Mouse (Mus musculus): Measurements from ENCODE around the gene Pnpla3.

Pnpla3 gene

DNA sequence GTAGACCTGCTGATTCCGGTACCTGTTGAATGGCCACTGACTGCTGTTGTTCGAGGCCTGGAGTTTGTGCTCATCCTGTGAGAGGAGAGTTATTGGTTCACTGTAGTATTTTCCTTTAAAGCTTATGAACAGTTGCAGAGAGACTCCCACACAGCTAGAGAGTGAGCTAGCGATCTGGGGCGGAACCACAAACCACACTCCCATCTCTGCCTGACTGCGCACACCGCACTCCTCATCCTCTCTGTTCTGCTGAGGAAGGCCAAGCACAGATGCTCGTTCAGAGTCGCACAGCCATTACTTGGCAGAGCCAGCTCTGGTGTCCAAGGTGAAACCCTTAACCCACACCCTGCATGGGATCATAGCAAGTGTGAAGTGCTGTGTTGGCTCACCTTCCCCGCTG lies 11.1 kb downstream of the Pnpla3 start:
- DNase-seq (ENCODE audit: low spot score in 2 of 2): no peak

DNA sequence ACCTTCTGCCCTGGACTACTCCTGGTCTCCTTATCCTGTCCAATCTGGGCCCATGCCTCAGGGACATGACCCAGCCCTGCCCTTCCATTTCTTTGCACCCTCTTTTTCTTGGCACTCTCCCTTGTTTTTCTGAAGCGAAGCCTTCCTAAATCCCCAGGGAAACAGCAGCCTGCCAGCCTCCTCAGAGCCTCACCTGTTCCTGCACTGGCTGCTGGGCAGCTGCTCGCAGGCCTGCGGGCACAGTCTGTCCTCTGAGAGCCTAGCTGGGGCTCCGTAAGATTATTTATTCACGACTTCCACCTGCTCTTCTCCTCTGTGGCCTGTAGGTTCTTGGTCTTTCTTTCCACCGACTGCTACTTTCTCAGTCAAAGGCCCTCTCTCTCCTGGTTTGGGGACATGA lies 14.4 kb downstream of the Pnpla3 start:
- DNase-seq (ENCODE audit: low spot score in 2 of 2): no peak

DNA sequence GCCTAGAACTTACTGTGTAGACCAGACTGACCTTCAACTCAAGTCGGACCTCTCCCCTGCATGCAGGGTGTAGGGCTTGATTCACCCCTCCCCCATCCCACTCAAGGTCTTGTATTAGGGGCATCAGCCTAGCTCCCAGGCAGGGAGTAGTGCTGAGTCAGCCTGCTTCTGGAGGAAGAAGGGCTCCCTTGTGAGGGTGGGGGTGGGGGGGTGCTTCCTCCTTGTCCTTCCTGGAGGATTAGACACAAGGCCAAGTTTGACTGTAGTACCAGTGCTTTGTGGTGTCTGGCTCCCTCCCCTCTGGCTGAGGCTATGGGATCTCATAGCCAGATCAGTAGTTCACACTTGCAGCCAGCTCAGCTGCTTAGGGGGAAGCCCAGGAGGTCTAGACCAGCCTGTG lies 16.3 kb downstream of the Pnpla3 start:
- DNase-seq (ENCODE audit: low spot score in 2 of 2): no peak

DNA sequence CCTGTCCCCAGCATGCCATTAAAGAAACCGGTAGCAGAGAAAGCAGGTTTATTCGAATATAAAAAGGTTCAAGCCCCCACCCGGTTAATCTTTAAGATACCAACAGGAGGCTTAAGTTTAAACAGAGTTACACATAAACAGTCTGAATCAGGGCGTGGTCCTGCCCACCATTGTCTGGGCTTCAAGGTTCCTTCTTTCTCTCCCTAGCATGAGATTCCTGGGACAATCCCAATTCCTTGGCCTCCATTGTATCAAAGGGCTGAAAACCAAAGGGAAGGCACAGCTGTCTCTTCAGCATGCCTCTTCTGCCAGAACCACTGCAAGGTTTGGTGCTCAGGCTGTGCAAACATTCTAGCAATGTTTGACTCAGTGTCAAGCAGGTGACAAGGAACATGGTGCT lies 18.6 kb downstream of the Pnpla3 start:
- no peak for DNase-seq (ENCODE audit: low spot score in 2 of 2)

DNA sequence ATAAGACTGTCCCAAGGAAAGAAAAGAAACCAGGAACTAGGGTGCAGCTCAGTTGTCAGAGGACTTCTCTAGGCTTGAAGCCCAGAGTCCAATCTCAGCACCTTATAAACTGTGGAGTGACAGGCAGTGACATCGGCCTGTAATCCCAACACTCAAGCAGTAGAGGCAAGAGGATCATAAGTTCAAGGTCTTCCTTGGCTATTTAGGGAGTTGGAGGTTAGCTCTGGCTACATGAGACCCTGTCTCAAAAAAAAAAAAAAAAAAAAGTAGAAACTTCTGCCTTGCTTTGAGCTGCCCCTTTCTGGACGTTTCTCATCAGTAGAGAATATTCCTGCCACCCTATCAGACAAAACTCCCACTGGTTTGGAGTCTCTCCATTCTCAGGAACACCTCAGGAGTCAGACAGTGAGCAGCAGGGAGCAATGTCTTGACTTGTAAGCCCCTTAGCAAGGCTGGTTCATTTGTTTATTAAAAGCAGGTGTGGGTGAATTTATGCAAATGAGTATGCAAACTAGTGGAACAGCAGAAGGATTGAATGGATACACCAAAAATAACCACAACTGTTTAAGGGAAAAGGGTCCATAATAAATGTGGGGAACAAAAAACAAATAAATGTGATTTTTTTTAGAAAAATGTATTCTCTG lies 21.4 kb downstream of the Pnpla3 start:
- no peak for DNase-seq (ENCODE audit: low spot score in 2 of 2)

DNA sequence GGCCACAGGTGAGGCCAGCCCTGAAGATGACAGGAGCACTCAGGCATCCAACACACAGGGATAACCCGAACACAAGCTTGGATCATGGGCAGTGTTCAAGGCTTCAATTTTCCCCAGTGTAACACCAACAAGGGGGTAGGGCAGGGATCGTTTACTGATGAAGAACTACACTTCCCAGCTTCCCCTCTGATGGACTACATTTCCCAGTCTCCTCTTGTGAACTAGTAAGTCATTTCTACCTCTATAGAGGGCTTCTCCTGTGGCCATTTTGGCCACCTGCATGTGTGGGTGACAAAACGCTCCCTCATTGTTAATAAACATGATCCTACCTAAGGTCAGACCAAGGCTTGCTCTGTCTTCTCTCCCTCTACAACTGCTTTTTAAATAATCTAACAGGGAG lies 22.2 kb downstream of the Pnpla3 start:
- no peak for DNase-seq (ENCODE audit: low spot score in 2 of 2)

DNA sequence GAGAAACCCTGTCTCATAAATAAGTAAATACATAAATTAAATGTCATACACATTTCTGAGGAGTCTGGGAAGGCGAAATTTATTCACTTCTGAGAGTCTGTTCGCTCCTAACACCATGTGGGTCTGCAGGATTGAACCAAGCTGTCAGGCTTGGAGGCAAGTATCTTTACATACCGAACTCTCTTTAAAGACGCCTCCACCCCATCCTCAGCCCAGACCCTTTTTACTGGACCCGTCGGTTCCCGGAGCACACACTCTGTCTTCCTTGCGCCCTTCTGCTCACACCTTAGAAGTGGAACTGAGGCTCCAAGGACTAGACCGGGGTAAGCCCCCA lies 24.1 kb downstream of the Pnpla3 start:
- no peak for DNase-seq (ENCODE audit: low spot score in 2 of 2)

DNA sequence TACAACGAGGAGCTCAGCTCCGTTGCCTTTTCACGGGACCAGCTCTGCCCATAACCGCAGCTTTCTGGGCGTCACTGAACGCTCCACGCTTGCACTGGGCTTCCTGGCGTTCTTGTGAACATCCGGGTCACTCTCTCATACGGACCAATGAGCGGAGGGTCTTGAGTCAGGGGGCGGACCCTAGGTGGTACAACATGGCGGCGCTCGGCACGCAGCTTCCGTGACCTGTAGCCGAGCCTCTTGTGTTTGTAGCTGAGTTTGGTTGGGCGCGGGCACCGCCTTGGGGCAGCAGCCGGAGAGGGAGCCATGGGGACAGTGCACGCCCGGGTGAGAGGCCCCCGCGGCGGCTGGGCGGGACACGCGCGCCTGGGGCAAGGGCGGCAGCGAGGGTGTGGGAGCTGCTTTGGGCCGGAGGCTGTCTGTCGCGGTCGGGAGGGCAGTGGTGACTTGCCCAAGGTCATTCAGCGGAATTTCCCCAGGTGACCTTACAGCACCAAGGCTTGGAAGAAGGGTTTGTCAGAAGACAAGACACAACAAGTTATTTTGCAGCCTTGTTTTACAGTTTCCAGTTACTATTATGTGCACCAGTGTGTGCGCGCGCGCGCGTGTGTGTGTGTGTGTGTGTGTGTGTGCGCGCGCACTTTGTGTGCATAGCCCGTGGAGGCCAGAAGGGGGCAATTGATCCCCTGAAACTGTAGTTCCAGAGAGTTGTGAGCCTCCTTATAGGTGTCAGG lies 24.6 kb downstream of the Pnpla3 start, which contains the start of gene Samm50:
Samm50 (plus strand) TSS at position 184 of the 734 bp plus-strand sequence.
- DNase-seq (ENCODE audit: low spot score in 2 of 2): peak; percentile 90

DNA sequence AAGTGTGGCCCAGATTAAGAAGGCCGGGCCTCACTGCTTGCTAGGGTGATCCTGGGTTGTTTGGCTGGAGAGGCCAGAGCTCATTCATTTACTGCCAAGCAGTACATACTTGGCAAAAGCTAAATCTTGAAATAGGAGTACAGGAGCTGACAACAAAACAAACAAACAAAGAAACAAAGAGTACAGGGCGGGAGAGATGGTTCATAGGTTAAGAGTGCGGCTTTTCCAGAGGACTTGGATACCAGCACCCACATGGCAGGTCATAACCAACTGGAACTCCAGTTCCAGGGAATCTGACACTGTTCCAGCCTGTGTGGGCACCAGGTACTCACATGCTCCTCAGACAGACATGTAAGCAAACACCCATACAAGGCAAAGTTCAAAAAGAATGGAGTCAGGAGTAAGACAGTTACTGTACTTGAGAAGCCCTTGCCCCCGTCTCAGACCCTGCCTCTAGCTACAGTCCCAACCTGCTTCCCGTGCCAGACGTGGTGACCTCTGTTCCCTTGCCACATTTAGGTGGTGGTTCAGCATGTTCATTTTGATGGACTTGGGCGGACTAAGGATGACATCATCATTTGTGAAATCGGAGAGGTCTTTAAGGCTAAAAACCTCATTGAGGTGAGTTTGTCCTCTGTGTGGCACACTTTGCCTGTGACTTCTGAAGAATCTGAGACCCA lies 29.0 kb downstream of the Pnpla3 start:
- DNase-seq (ENCODE audit: low spot score in 2 of 2): no peak

DNA sequence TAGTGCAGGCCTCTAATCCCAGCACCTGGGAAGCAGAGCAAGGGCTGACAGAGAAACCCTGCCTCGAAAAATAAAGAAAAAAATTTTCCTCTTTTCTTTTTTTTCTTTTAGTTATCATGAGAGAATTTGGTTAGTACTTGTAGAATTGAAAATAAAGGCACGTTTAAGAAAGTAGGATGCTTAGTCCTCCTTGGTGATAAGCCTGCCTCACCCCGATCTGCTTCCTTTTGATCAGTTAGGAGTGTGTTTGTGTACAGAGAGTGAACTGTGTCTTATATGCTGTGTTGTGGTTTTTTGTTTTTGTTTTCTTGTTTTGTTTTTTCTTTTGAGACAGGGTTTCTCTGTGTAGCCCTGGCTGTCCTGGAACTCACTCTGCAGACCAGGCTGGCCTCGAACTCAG lies 39.7 kb downstream of the Pnpla3 start:
- no peak for DNase-seq (ENCODE audit: low spot score in 2 of 2)

DNA sequence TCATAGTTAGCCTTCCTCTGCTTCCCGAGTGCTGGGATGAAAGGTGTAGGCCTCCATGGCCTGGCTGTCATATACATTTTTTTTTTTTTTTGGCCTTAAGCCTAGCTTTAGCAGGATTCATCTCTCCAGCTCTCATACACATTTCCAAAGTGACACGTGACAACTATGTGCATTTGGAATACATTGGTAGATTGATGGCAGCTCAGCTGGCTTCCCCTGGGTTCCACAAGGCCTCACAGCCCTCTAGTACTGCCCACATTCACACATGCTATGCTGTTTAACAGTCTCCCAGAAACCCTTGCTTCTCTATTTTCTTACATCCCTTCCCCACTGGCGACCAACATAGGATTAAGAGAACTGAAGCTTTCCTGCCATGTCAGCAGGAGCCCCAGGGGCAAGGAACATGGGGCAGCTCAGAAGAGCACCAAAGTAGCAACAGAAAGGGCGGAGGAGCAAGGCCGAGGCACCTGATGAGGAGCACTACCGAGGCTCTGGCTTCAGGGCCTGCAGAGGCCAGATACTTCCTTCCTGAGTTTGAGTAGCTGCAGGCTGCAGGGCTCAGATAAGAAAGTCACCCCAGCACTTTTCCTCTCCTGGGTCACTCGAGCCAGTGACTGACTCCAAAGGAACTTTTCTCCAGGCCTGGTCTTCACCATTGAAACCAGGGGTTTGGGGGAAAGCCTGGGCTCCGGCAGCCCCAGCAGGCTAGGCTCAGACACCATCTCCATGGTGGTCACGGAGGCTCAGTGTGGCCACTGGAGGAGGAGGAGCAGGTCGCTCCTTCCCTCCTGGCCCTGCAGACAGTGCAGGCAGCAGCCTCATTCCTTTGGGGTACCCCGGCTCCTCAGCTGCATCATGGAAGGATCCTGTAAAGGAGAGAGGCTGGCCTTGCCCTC lies 42.1 kb downstream of the Pnpla3 start:
- no peak for DNase-seq (ENCODE audit: low spot score in 2 of 2)

DNA sequence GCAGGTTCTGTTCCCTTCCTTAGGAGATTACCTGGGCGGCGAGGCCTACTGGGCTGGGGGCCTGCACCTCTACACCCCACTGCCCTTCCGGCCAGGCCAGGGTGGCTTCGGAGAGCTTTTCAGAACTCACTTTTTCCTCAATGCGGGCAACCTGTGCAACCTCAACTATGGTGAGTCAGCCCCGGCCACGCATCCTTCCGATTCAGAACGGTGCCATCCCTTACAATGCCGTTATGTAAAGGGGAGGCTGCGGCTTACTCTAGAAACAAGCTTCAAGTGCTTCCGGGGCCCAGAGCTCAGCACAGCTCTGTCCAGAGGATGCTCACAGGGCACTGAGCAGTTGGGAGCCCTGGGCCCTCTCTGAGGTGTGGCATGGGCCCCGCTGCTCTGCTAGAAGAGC lies 42.8 kb downstream of the Pnpla3 start:
- DNase-seq (ENCODE audit: low spot score in 2 of 2): no peak

DNA sequence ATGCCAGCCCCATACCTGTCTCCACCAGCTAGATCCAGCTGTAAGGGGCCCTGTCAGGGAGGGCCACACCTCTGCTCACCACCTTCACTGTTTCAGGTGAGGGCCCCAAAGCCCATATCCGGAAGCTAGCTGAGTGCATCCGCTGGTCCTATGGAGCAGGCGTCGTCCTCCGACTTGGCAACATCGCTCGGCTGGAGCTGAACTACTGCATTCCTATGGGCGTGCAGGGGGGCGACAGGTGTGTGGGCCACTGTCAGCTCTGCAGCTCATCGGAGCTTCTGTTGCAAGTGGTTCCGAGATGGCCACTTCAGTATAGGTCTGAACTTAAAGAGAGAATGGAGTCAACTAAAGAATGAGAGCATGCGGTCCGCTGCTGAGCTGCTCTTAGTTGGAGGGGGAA lies 43.3 kb downstream of the Pnpla3 start:
- DNase-seq (ENCODE audit: low spot score in 2 of 2): no peak

DNA sequence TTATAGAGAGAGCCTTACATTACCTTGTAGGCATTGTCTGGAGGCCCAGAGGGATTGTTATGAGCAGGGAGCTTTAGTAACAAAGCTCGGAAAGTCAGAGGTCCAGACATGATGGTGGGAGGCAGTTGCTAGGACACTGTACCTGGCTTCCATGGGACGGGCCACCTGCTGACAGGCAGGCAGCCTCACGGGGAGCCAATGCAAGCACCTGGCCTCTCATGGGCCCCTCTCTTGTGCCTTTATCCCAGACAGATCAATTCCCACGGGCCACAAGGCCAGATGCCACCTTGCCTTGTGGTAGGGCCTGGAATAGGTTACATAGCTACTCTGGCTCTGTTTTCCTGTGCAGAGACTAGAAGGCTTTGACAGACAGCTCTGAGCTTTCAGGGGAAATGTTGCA lies 43.9 kb downstream of the Pnpla3 start:
- DNase-seq (ENCODE audit: low spot score in 2 of 2): no peak

DNA sequence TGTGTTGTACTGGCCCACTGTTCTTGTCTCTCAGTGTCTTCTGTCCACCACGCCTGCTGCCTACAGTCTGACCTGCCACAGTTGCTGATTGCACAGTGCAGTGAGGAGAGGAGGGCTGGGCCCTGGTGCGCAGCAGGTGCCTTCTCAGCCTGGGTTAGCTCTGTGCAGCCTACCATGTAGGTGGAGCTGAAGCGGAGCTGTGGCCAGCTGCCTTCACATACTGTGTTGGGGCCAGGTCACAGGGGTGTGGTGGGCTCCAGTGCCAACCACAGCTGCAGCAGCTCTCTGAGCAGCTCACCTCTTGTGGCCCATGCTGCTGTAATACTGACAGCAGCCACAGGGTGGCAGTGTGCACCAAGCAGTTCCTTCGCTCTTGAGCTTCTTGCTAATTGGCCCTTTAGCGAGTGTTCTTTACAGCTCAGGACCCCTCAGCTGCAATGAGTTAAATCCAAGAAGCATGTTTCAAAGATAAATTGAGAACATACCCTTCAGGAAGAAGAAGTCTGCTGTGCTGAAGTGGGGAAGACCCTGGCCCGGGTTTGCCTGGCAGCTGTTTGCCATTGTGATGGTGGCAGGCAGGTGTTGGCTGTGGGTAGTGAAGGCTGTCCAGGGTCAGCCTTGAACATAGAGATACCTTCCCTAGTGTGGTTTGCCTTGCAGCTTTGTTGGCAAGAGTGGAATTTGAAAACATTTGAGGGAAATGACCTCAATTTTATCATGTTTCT lies 44.6 kb downstream of the Pnpla3 start:
- DNase-seq (ENCODE audit: low spot score in 2 of 2): peak; percentile 76 to 92

DNA sequence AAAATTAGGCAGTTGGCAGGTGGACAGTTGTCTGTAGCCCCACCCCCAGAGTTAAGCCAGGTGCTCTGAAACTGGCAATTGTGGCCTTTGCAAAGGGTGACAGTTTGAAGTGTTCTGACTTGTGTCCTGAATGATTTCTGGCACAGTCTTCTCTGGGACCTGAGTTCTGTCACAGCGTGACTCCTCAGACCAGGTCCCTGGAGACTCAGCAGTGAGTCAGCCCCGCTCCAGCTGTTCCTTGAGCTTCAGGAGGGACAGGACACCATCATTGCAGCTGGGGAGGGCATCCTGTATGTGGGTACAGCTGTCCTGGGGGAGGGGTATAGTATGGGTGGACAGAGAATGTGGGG lies 45.1 kb downstream of the Pnpla3 start:
- DNase-seq (ENCODE audit: low spot score in 2 of 2): no peak

DNA sequence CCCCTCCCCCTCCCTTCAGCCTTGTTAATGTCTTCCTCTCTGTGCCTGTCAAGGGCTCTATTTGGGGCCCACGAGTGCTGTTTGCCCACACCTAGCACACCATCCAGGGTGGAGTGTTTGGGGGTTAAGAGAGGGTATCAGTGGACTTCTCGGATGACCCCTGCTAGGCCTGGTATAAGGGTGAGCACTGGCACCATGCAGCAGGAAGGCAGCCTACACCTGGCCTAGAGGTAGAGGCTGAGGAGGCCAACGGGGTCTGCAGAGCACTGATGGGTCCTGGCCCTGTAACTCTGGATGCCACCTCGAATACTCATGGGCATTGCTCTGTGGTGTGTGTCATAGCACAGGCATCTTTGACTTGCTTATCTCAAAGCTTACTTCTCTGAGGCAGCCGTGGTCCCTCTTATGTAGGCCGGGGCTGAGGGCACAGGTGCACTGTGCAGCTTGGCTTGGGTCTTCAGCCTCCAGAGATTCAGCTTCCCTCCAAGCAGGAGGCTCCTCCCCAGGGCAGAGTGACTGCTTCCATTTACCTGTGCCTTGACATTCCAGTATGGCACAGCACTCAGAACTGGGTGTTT lies 45.6 kb downstream of the Pnpla3 start:
- no peak for DNase-seq (ENCODE audit: low spot score in 2 of 2)

DNA sequence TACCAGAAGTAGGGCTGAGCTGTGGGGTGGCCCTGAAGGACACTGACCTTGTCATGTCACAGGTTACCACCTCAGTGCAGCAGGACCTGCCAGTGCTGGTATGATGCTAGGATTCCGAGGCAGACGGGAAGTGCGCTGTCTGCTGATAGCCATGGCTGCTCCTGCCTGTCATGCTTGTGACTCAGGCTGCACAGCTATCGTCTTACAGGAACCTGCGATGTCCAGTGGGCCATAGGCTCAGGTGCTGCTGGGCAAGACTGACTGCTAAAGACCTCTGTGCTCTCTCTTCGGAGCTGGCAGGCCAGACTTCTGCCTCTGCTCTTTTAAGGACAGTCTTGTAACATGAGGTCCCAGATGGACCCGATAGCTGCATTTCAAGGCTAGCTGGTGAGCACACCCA lies 46.8 kb downstream of the Pnpla3 start:
- no peak for DNase-seq (ENCODE audit: low spot score in 2 of 2)

DNA sequence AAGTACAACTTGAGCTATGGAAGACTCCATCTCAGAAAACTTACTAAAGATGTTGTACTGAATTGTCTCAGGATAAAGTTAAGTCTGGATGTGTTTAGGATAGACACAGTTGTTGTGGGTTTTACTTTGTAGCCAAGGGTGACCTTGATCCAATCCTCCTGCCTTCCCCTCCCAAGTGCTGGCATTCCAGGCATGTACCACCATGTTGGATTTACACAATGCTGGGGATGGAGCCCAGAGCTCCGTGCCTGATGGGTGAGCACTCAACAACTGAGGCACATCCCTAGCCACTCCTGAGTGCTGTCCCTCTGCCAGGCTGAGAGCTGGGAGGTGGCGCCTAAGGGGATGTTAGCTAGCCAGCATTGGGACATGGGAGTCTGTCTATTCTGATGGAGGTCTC lies 47.6 kb downstream of the Pnpla3 start:
- DNase-seq (ENCODE audit: low spot score in 2 of 2): no peak

DNA sequence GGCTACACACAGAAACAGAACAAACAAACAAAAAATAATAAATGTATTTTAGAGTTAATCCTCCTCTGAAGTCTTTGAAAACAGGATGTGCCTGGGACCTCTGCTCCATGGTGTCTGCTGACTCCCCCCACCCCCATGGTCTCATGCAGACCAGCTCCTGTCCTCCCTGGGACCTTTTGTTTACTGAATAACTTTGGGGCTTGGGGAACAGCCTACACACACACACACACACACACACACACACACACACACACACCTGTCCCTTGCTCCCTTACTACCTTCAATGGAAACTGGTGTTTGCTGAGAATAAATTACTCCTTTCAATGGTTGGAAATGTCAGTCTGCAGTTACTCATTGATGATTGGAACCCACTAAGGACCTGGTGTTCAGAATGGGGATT lies 48.4 kb downstream of the Pnpla3 start:
- DNase-seq (ENCODE audit: low spot score in 2 of 2): no peak

DNA sequence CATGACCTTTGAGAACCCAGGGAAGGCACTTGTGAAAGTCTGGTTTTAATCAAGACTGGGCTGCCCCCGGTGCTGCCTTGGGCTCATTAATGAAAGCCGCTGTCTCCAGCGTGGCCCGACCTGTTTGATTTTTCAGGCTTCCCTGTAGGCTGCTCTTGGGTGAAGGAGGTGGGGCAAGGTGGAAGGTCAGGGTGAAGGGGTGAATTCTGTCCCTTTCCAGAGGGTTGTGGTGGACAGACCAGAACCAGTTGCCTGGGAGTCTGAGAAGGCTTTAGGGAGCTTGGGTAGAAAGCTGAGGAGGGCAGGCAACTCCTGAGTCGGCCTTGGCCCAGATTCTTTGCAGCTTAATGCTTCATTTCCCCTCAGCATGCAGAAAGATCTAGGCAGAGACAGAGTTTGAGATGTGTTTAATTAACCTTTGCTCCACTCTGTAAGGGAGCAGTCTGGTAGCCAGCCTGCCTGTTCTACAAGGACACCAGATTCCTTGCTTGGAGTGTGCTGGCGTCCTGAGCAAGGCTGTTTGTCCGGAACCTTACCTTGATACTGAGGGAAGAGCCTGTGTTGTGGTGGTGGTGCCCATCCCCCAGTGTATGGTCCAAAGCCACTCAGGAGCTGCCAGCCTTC lies 48.9 kb downstream of the Pnpla3 start:
- DNase-seq (ENCODE audit: low spot score in 2 of 2): no peak

Measured in frontal cortex, postnatal 14 days (tissue).